Mouse (Mus musculus): ENCODE measurements around the gene Mymk. TPM values are rescaled to one million over a fixed set of nuclear protein-coding genes. Genes with fewer than 3 reads are reported as not detected.
A peak's percentile ranks its signal among the peaks of the same experiment; 100 is the strongest.

Mymk gene
- not detected in 2 replicates for total RNA-seq (2017)

GRCm38 (mm10) chr2:27071978-27072377, at the start of gene Mymk:
Gene Mymk, minus strand, starts transcription at chr2:27072179.
- no peak for ATAC-seq (replicated peaks; ENCODE audit: low read depth, poor library complexity, severe bottlenecking)

DNA sequence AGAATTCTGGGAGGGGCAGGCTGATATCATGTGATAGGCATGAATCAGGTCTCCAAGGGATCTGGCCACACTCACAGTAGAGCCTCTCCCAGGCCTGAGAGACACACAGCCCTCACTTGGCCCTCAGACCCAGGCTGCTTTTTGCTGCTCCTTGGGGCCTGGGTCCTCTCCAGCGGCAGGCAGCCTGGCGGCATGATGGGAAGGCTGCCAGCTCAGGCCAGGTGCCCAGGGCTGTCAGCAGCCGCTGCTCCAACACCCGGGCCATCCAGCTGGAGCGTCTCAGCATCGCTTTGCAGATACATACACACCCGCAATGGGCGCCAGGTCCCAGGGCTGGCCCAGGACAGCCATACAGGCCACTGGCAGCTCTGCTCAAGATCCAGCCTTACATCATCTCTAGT, 48.3 kb upstream of the Mymk start:
- no peak for ATAC-seq (replicated peaks; ENCODE audit: low read depth, poor library complexity, severe bottlenecking)

- ATAC-seq (replicated peaks; ENCODE audit: low read depth, poor library complexity, severe bottlenecking): no peak
These were observed 47.8 kb upstream of the Mymk start for GRCm38 (mm10) chr2:27119766-27120165.

DNA sequence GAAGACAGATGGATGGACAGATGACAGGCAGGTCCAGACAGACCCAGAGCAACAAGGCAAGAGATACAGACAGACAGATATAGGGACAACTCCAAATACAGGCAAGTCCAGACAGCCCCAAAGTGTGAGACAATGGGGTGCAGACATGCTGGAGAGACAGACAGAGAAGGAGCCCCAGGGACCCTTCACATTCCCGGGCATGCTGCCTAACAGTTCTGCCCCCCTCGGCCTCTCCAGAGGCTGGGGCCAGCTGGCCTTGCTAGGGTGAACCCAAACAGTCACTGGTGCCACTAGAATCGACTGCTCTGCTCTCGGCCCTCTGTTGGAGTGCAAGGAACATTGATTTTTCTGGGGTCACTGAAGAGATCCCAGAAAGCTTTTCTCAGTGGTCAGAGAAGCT, 46.5 kb upstream of the Mymk start:
- ATAC-seq (replicated peaks; ENCODE audit: low read depth, poor library complexity, severe bottlenecking): no peak

- no peak for ATAC-seq (replicated peaks; ENCODE audit: low read depth, poor library complexity, severe bottlenecking)
These were observed 42.2 kb upstream of the Mymk start for GRCm38 (mm10) chr2:27114169-27114568.

GRCm38 (mm10) chr2:27112585-27112984, 40.6 kb upstream of the Mymk start:
- no peak for ATAC-seq (replicated peaks; ENCODE audit: low read depth, poor library complexity, severe bottlenecking)

- no peak for ATAC-seq (replicated peaks; ENCODE audit: low read depth, poor library complexity, severe bottlenecking)
These were observed 37.1 kb upstream of the Mymk start for GRCm38 (mm10) chr2:27109052-27109451.

- ATAC-seq (replicated peaks; ENCODE audit: low read depth, poor library complexity, severe bottlenecking): no peak
These were observed 36.2 kb upstream of the Mymk start for GRCm38 (mm10) chr2:27108144-27108543.

- ATAC-seq (replicated peaks; ENCODE audit: low read depth, poor library complexity, severe bottlenecking): no peak
These were observed 34.8 kb upstream of the Mymk start for GRCm38 (mm10) chr2:27106816-27107215.

- ATAC-seq (replicated peaks; ENCODE audit: low read depth, poor library complexity, severe bottlenecking): no peak
These were observed 31.6 kb upstream of the Mymk start for GRCm38 (mm10) chr2:27103554-27103953.

DNA sequence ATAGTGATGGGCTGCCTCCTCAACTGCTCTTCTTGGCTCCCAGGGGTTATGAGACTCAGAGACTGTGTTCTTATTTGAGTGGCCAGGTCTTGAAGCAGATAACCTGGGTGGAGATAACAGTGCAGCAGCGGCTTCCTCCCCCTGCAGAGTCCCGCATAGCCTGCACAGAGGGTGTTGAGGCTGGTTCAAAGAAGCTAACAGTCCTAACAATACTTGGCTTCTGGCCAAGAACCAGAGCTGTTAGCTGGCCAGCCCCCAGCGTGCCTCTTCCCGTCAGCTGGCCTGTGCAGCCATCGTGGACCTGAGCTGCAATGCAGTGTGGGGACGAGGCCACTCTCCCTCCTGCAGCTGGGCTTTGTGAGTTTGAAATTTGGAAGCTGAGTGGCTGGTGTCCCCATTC, 25.8 kb upstream of the Mymk start:
- ATAC-seq (replicated peaks; ENCODE audit: low read depth, poor library complexity, severe bottlenecking): peak; percentile 45; the same call in 1 of the 2 replicates

DNA sequence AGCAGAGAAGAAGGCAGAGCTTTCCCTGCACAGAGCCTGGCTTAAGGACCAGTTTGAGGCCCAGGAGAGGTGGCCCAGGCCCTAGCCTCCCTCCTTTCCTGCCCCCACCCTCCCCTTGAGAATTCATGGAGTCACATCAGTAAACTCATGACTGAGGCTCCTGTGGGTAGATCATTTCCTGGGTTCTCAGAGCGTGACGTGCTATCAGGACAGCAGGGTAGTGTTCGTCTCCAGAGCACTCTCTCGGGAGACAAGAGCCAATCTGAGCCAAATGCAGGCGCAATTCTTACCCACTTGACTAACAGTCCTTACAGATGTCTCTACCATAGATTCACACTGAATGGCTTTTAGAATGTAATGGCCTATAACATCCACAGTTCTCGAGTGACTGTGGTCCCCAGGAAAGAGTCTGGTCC, 25.3 kb upstream of the Mymk start:
- ATAC-seq (replicated peaks; ENCODE audit: low read depth, poor library complexity, severe bottlenecking): no peak

DNA sequence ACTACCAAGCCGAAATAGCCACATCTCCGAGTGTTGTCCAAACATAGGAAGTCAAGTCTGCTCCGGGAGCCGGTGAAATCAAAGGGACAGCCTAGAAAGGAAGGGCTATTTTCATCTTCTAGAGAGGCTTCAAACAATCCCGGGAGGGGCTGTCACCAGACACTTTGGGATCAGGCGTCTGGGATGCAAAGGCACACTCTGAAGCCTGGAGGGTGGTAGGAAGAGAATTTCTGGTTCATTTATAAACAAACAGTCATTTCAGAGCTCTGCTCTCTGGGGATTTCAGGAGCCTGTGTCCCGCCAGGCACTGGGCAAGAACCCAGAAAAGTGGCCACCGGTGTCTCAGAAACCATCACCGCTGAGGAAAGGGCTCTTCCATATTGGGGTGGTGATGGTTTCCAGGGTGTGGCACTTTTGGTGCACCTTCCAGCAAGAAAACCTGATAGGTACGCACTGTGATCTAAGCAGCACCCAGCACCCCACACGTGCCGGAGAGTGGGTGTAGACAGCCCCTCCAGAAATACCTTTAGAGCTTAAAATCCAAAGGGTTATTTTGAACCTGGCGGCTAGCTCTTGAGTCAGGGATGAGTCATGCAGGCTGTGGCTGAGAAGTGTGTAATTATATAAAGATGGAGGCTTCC, 24.5 kb upstream of the Mymk start:
- no peak for ATAC-seq (replicated peaks; ENCODE audit: low read depth, poor library complexity, severe bottlenecking)

- no peak for ATAC-seq (replicated peaks; ENCODE audit: low read depth, poor library complexity, severe bottlenecking)
These were observed 23.2 kb upstream of the Mymk start for GRCm38 (mm10) chr2:27095178-27095577.

DNA sequence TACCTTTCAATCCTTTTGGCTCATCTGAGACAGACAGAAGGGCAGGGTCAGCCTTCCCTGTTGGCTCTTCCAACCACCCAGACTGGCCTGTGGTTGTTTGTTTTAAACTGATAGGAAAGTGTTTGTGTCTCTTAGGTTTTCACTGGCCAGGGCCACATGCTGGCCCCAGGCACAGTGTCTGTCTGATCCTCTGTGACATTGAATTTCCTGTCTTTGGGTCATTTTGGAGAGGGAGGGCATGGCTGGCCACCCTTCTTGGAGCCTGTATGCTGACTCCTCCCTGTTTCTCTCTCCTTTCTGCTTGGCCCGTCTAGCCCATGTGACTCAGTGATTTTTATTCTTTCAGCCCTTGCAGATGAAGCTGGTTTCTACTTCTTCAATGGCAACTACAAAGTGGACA, 17.3 kb upstream of the Mymk start:
- ATAC-seq (replicated peaks; ENCODE audit: low read depth, poor library complexity, severe bottlenecking): no peak

DNA sequence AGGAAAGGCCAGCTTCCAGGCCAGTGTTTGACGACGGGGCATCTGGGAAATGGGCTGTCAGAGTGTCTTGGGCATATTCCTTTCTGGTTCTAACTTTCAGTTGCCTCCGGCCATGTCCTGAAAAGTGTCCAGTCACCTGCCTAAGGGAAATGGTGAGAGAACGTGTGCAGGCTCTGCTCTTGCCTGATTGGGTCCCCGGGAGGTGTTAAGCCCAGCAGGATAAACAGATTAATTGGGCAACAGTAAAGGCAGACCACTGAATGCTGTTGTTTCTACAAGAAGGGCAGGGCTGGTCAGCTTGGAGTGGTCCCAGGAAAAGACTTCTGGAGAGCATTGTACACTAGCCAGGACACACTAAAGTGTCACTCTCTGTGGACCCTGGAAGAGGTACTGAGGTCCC, 16.7 kb upstream of the Mymk start:
- no peak for ATAC-seq (replicated peaks; ENCODE audit: low read depth, poor library complexity, severe bottlenecking)

GRCm38 (mm10) chr2:27088071-27088644, 16.2 kb upstream of the Mymk start:
- ATAC-seq (replicated peaks; ENCODE audit: low read depth, poor library complexity, severe bottlenecking): no peak

GRCm38 (mm10) chr2:27087581-27087980, 15.6 kb upstream of the Mymk start:
- no peak for ATAC-seq (replicated peaks; ENCODE audit: low read depth, poor library complexity, severe bottlenecking)

GRCm38 (mm10) chr2:27086483-27087010, 14.6 kb upstream of the Mymk start:
- 0 out of 2 replicates have a peak, but pooled peaks have one; percentile 39 for ATAC-seq (replicated peaks; ENCODE audit: low read depth, poor library complexity, severe bottlenecking)

DNA sequence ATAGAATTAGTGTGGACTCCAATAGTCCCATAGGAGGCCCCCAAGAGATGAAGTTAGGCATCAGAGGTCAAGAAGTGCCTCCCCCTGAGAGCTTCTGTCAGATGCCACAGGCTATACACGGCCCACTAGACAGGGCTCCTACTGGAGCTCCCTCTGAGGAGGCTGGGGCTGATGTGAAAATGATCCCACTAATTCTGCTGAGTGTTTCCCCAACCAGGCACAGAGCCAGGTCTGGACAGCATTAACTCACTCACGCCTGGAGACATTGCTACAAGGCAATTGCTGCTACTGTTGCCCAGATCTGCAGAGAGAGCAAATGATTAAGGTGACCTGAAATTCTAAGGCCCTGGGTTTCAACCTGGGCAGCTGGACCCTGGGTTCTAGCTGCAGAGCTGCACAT, 13.8 kb upstream of the Mymk start:
- ATAC-seq (replicated peaks; ENCODE audit: low read depth, poor library complexity, severe bottlenecking): no peak

- ATAC-seq (replicated peaks; ENCODE audit: low read depth, poor library complexity, severe bottlenecking): no peak
These were observed 13.0 kb upstream of the Mymk start for GRCm38 (mm10) chr2:27084963-27085362.
